Mouse (Mus musculus) stomach, embryonic 14.5 days (tissue): Measurements from ENCODE around the gene Lsm2. TPM values are rescaled to one million over a fixed set of nuclear protein-coding genes. Genes with fewer than 3 reads are reported as not detected.
A peak's percentile ranks its signal among the peaks of the same experiment; 100 is the strongest.
"Not testable (repeated sequence)": the region's sequence is repeated elsewhere in the genome, so short reads cannot be mapped to it uniquely, and the experiment has no call there.

Experiments used
- ATAC-seq: fragments of 200-750 bp; cut with Nextera tagmentation; 2 replicates; pipeline ENCODE4 v1.8.0; 2017; ENCODE audit warnings: low read depth, moderate TSS enrichment; ENCODE audit not compliant: insufficient number of reproducible peaks, insufficient read depth, low FRiP score
- H3K27ac ChIP-seq: fragments of 300-500 bp; sonication (generic); 2 replicates; pipeline ENCODE4 v1.5.1; 2014; ENCODE audit warnings: mild to moderate bottlenecking, low read length, moderate library complexity, mixed read lengths
- H3K27me3 ChIP-seq: fragments of 300-500 bp; sonication (generic); 2 replicates; pipeline ENCODE4 v1.6.1; 2014; ENCODE audit warnings: low read length, control low read depth, mixed read lengths; ENCODE audit not compliant: control insufficient read depth, insufficient read depth
- H3K36me3 ChIP-seq: fragments of 300-500 bp; sonication (generic); 2 replicates; pipeline ENCODE4 v1.6.1; 2014; ENCODE audit warnings: mild to moderate bottlenecking, control low read depth, low read length, moderate library complexity, mixed read lengths; ENCODE audit not compliant: control insufficient read depth, insufficient read depth
- H3K4me1 ChIP-seq: fragments of 300-500 bp; sonication (generic); 2 replicates; pipeline ENCODE4 v1.6.1; 2014; ENCODE audit warnings: low read length, control low read depth, mixed read lengths; ENCODE audit not compliant: control insufficient read depth, insufficient read depth
- H3K4me2 ChIP-seq: fragments of 300-500 bp; sonication (generic); replicated peaks from 2 replicates; pipeline ENCODE4 v1.6.1; 2014; ENCODE audit warnings: low read depth, low read length, control low read depth
- H3K4me3 ChIP-seq: fragments of 300-500 bp; sonication (generic); 2 replicates; pipeline ENCODE4 v1.5.1; 2014; ENCODE audit warnings: low read depth, low read length, control low read depth
- H3K9ac ChIP-seq: fragments of 300-500 bp; sonication (generic); replicated peaks from 2 replicates; pipeline ENCODE4 v1.6.1; 2014; ENCODE audit warnings: low read depth, mild to moderate bottlenecking, control low read depth, low read length, moderate library complexity, mixed read lengths
- H3K9me3 ChIP-seq: fragments of 300-500 bp; sonication (generic); 2 replicates; pipeline ENCODE4 v1.6.1; 2016; ENCODE audit warnings: low read depth, low read length, control low read depth; ENCODE audit not compliant: control insufficient read depth
- WGBS: fragments of 180-500 bp; shearing (Covaris S2); extraction: QIAGEN DNeasy Blood & Tissue Kit; methylation state at CpG from one replicate; pipeline ENCODE4 v1.1.7; 2014; 5-methylcytosine and 5-hydroxymethylcytosine counted together
- polyA plus RNA-seq: library from polyadenylated mRNA; unstranded; fragments of >200 nt; fragmentation: Nextera tagmentation; extraction: Ambion mirVana; gene quantifications from 2 replicates; pipeline ENCODE4 v1.2.1, GENCODE M21; 2014

Lsm2 gene
- polyA plus RNA-seq, 1 experiment from 2014 or later: 205 TPM

DNA sequence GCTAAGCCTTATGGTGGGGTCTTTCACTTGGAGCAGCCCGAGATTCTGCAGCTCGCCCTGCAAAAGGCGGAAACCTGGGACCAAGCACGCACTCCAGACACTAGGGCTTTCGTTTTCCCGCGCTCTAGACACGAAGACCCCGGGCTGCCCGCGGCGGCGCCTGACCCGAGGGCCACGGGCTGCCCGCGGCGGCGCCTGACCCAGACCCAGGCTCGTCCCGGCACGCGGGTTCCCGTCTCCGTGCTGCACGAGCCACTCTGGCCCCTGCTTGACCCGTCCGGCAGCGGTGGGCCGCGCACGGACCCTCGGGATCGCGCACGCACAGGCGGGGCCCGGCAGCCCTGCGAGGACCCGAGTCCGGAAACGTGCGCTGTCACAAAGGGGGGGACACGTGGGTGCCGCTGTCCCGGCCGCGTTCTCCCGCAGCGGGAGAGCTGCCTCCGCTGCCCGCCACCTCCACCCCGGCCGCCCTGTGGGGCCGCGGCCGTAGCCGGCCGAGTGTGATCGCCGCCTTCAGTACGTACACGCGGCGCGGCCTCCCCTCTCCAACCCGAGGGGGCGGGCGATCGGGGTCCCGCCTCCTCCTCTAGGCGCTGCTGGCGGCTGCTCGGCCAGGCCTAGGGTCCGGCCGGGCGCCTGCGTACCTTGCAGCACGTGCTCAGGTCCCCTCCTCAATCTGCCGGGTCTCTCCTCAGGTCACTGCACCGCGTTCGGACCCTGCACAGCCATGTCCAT, 19.2 kb downstream of the Lsm2 start, which contains the start of gene Vars:
Vars (plus strand) TSS at position 271 of the 735 bp plus-strand sequence.
- ATAC-seq: peak; percentile 91
- Histone ChIP-seq H3K36me3 (peaks cover 33% of the 10 kb centered on the region), H3K4me2 (peak within 1 kb of the TSS; percentile 97), H3K9me3 (no peaks in the 10 kb centered on the region), H3K9ac (peak within 1 kb of the TSS; percentile 93), H3K27me3 (no peaks in the 10 kb centered on the region), H3K27ac (peak within 1 kb of the TSS; percentile 98), H3K4me3 (peak within 1 kb of the TSS; percentile 91), H3K4me1 (peaks cover 22% of the 10 kb centered on the region)
- under 1% methylated on average over 83 of the region's 83 CpGs for WGBS

DNA sequence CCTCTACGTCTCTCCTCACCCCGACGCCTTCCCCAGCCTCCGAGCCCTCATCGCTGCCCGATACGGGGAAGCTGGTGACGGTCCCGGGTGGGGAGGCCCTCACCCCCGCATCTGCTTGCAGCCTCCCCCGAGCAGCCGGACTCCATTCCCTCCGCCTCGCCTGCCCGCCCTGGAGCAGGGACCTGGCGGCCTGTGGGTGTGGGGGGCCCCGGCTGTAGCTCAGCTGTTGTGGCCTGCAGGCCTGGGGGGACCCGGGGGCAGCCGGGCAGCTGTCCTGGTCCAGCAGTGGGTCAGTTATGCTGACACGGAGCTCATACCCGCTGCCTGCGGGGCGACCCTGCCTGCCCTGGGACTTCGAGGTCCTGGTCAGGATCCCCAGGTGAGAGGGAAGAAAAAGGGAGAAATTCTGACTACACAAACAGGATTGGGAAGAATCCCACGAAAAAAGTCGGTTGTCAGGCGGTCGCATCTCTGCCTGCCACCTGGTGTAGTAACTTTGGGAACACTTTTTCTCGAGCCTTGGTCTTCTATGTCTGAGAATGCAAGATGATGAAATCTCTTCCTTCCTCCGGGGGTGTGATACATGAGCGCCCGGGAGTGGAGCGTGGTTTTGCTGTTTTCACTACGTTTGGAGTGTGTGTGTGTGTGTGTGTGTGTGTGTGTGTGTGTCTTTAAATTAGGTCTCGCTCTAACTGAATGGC, 19.9 kb downstream of the Lsm2 start:
- Histone ChIP-seq H3K9ac (peak overlapping the region; percentile 93), H3K4me1 (peaks cover 22% of the 10 kb centered on the region), H3K9me3 (no peaks in the 10 kb centered on the region), H3K27me3 (no peaks in the 10 kb centered on the region), H3K4me3 (peak overlapping the region; percentile 91), H3K4me2 (peak overlapping the region; percentile 97), H3K27ac (peak overlapping the region; percentile 98), H3K36me3 (peaks cover 36% of the 10 kb centered on the region)
- peak; percentile 3; the same call in 1 of the 2 replicates for ATAC-seq
- 1% methylated on average over 35 of the region's 35 CpGs for WGBS

DNA sequence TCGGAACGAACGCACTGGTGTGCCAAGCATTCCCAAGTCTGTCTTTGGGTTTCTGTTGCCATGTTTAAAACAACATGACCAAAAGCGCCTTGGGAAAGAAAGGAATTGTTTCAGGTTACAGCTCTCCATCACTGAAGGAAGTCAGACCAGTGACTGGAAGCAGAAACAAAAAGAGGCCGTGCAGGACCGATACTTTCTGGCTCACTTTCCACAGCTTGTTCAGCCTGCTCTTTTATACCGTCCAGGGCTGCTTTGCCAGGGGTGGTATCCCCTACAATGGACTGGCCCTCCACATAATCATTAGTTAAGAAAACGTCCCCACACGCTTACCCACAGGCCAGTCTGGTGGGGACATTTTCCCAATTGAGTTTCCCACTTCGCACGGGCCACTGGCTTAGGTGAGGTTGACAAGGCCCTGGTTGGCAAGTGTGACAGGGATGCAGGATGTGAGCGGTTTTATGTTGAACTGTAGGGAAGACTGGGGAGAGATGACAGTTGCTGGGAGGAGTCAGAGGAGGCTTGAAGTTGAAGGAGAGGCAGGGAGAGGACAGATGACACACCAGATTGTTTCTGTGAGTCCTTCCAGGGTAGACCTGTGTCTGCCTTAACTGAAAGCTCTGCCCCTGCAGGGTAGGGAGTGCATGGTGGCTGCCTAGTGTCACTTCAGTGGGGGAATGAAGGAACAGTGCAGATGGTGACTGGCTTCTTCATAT, 20.6 kb downstream of the Lsm2 start:
- Histone ChIP-seq H3K4me1 (peaks cover 20% of the 10 kb centered on the region), H3K36me3 (peaks cover 42% of the 10 kb centered on the region), H3K4me3 (peak overlapping the region; percentile 91), H3K4me2 (peak overlapping the region; percentile 97), H3K27ac (peak overlapping the region; percentile 98), H3K27me3 (no peaks in the 10 kb centered on the region), H3K9ac (peak overlapping the region; percentile 93), H3K9me3 (no peaks in the 10 kb centered on the region)
- no peak for ATAC-seq
- 6% methylated on average over 12 of the region's 12 CpGs for WGBS

DNA sequence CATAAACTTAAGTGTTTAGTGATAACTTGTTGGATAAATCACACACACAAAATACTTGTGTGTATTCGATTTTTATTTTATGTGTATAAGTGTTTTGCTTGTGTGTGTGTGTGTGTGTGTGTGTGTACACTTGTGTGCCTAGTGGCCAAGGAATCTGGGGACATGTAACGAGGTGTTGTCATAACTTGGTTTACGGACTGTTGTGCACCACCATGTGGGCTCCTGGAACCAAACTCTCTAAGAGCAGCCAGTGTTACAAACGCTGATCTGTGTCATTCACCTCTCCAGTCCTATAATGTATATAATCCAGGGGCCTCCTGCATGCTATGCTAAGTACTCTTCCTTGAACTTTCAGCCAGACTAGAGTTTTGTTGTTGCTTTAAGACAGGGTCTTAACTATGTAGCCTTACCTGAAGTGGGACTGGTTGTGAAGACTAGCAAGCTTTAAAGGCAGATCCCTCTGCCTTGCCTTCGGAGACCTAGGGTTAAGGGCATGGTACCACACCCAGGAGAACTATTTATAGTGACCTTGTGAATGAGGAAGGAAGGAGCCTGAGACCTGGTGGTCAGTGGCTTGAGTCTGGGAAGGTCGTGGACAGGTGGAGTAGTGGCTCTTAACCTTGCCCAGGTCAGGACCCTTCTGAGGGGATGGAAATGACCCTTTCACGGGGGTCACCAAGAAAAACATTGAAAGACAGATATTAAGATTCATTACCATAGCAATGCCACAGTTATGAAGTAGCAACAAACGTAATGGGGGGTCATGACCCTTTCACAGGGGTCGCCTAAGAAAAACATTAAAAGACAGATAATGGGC, 21.6 kb downstream of the Lsm2 start:
- peaks cover 20% of the 10 kb centered on the region for H3K4me1 ChIP-seq
- H3K27me3 ChIP-seq: no peaks in the 10 kb centered on the region
- H3K27ac ChIP-seq: no peak overlapping the region
- H3K36me3 ChIP-seq: peaks cover 42% of the 10 kb centered on the region
- no peak for ATAC-seq
- WGBS: 49% methylated on average over 9 of the region's 9 CpGs
- H3K4me2 ChIP-seq: peak overlapping the region; percentile 97
- peak overlapping the region; percentile 91; the same call in 1 of the 2 replicates for H3K4me3 ChIP-seq
- H3K9me3 ChIP-seq: no peaks in the 10 kb centered on the region
- H3K9ac ChIP-seq: peak overlapping the region; percentile 93; the same call in 1 of the 2 replicates

- H3K4me2 ChIP-seq: no peak overlapping the region
- no peak overlapping the region for H3K9ac ChIP-seq
- H3K27ac ChIP-seq: no peak overlapping the region
- no peaks in the 10 kb centered on the region for H3K27me3 ChIP-seq
- H3K4me3 ChIP-seq: no peak overlapping the region
- 92% methylated on average over 17 of the region's 17 CpGs for WGBS
- peaks cover 18% of the 10 kb centered on the region for H3K4me1 ChIP-seq
- no peaks in the 10 kb centered on the region for H3K9me3 ChIP-seq
- H3K36me3 ChIP-seq: peaks cover 41% of the 10 kb centered on the region
- no peak for ATAC-seq
These were observed 22.5 kb downstream of the Lsm2 start for GRCm38 (mm10) chr17:35004075-35004717.

DNA sequence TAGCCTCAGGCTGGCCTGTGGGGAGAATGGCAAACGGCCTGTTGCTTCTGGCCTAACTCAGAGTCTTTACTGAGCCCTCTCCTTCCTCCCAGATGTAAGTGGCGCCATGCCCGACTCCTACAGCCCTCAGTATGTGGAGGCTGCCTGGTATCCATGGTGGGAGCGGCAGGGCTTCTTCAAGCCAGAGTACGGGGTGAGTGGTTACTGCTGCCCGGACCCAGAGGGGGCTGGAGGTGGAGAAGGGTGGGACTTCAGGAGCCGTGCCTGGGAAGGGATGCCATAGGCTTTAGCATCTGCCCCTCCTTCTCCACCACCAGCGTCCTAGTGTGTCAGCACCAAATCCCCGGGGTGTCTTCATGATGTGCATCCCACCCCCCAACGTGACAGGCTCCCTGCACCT, 23.5 kb downstream of the Lsm2 start:
- Histone ChIP-seq H3K4me2 (no peak overlapping the region), H3K9me3 (no peaks in the 10 kb centered on the region), H3K27ac (no peak overlapping the region), H3K4me3 (no peak overlapping the region), H3K27me3 (no peaks in the 10 kb centered on the region), H3K9ac (no peak overlapping the region), H3K36me3 (peaks cover 41% of the 10 kb centered on the region), H3K4me1 (peaks cover 15% of the 10 kb centered on the region)
- no peak for ATAC-seq
- WGBS: 94% methylated on average over 10 of the region's 10 CpGs

GRCm38 (mm10) chr17:35005902-35006301, 24.2 kb downstream of the Lsm2 start:
- not testable (repeated sequence) for H3K9ac ChIP-seq, H3K4me3 ChIP-seq, H3K4me2 ChIP-seq, H3K27ac ChIP-seq, H3K27me3 ChIP-seq, H3K9me3 ChIP-seq, ATAC-seq
- WGBS: 95% methylated on average over 4 of the region's 5 CpGs
- Histone ChIP-seq H3K36me3 (peaks cover 48% of the 10 kb centered on the region), H3K4me1 (peaks cover 15% of the 10 kb centered on the region)
